Mouse (Mus musculus): ENCODE measurements at regions not wholly inside any gene's neighbourhood (a gene's known extent, or its start where the extent isn't known, plus 50 kb on each side); places are given as distances from the start of the nearest gene placed in this dataset.

GRCm38 (mm10) chr8:87417466-87417865 is 54.9 kb downstream of the Cbln1 start:
- CTCF ChIA-PET = no interaction called here

DNA sequence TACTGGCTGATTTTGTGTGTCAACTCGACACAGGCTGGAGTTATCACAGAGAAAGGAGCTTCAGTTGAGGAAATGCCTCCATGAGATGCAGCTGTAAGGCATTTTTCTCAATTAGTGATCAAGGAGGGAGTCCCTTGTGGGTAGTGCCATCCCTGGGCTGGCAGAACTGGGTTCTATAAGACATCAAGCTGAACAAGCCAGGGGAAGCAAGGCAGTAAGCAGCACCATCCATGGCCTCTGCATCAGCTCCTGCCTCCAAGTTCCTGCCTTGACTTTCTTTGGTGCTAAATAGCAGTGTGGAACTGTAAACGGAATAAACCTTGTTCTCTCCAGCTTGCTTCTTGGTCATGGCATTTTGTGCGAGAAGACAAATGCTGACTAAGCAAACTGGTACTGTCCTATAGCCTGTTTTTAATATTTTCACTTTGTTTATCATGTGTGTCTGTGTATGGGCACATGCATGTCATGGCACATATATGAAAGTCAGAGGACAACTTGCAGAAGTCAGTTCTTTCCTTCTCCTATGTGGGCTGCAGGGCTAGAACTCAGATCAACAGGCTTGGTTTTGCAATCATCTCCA is 57.3 kb downstream of the Cbln1 start:
- CTCF ChIA-PET = no interaction called here

- CTCF ChIA-PET = no interaction called here
Measured at GRCm38 (mm10) chr8:87389016-87389415, 83.4 kb downstream of the Cbln1 start.

- CTCF ChIA-PET = no interaction called here
Measured at GRCm38 (mm10) chr8:87383527-87384206, 88.7 kb downstream of the Cbln1 start.

- CTCF ChIA-PET = no interaction called here
Measured at GRCm38 (mm10) chr8:87382311-87382710, 90.1 kb downstream of the Cbln1 start.

- CTCF ChIA-PET = no interaction called here
Measured at GRCm38 (mm10) chr8:87380791-87381190, 91.6 kb downstream of the Cbln1 start.

DNA sequence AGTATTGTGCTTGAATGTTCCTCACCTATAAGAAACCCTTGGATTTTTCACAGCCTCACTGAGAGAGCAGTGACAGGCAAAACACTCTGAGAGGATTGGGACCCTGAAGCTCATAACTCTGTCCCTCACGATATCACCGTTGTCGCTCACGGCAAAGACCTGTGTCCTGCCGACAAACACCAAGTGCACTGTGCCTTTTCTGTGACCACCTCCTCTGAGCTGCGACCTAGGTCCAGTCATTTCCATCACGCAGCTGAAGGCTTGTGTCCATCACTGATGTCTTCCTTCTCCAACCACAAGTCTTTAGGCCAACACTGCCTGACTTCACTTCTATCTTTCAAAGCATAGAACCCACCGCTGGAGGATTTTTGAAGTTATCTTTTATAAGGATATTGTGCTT is 93.1 kb downstream of the Cbln1 start:
- CTCF ChIA-PET = no interaction called here

DNA sequence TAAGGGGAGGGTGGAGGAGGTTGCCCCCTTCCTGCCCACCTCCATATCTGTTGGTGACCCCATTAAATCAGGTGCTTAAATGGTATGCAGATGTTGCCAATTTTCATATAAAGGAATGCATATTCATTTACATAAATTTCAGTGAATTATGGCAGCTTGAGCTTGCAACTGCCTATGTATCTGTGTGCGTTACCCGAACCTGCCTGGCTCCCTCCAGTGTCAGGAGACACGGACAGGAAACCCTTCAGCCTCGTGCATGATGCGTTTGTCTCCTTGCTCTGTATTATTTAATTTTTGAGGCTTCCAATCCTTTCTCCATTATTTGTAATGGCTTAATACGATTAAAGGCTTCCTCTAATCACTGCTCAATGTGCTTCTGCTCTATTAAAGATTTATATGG is 98.4 kb downstream of the Cbln1 start:
- CTCF ChIA-PET = no interaction called here

- CTCF ChIA-PET = no interaction called here
Measured at GRCm38 (mm10) chr8:87373535-87373934, 98.9 kb downstream of the Cbln1 start.

- CTCF ChIA-PET = no interaction called here
Measured at GRCm38 (mm10) chr8:87372061-87372460, 100.3 kb downstream of the Cbln1 start.

DNA sequence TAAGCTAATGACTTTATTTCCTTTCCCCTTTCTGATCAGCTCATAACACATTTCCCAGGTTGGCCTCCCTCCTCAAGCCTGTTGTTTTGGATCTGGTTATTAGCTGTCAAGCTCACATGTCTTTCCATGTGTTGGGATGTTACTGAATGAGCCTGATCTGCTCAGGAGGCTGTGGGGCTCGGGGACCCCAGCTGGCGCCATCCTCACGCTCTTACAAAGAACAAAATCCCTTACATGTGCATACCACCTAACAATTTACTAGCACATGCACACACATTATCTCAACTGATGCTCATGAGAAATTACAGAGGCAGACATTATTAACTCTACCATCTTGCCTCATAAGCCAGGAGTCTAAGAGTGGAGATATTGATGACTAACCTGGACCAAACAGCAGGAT is 102.2 kb downstream of the Cbln1 start:
- CTCF ChIA-PET = no interaction called here

DNA sequence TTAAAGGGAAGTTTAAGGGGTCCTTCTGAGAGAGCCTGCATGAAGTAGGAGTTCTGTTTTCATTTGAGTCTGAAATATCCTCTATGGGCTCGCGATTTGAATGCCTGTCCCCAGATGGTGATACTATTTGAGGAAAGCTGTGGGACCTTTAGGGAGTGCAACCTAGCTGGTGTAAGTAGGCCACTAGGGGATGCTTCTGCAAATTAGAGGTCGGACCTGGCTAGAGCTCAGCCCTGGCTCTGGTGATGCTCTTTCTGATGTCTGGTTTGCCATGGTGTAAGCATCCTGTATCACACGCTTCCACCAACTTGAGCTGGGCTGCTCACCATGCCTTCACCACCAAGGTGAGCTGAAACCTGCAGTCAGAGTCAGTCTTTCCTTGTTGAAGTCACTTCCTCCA is 121.9 kb downstream of the Cbln1 start:
- CTCF ChIA-PET = no interaction called here

DNA sequence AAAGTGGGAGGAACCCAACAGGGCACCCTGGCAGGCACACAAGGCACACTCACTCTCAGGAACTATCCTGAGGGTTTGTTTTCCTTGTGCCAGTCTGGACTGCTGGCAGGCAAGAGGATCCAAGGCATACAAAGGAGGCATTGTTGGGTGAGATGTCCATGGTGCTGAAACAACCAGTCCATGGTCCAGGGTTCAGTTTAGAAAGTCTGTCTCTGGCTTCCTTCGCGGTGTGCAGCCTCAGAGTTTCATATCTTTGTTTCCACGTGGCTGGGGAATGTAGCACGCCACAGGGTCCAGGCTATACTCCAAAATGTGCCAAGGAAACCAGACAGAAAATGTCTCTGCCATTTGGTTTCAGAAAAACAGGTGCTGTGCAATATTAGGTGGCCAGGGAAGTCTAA is 122.6 kb downstream of the Cbln1 start:
- CTCF ChIA-PET = no interaction called here

DNA sequence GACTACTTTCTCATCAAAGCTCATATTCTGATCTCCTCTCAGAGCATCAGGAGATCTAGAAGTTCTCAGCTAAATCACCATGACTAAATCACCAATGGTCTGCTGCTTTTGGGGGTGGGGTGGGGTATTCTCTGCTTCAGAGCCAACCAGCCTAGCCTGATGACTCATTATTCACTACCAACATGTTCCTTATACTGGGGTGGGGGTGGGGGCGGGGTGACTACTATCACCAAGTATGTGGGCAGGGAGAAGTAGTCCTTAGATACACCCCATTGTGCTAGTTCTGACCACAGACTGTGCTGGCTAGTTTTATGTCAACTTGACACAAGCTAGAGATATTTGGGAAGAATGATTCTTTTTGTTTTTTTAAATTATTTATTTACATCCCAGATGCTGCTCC is 143.0 kb downstream of the Cbln1 start:
- CTCF ChIA-PET = no interaction called here

- CTCF ChIA-PET = interaction anchor here (0.7 kb wide), 1 partner anchor 1238 kb away, joined by 3 read pairs; no protein-coding TSS in a partner anchor
Measured at GRCm38 (mm10) chr8:87314570-87314969, 157.8 kb downstream of the Cbln1 start.

GRCm38 (mm10) chr8:87311282-87311681 is 161.1 kb downstream of the Cbln1 start:
- CTCF ChIA-PET = no interaction called here

- CTCF ChIA-PET = no interaction called here
Measured at GRCm38 (mm10) chr8:87308311-87308710, 164.1 kb downstream of the Cbln1 start.

DNA sequence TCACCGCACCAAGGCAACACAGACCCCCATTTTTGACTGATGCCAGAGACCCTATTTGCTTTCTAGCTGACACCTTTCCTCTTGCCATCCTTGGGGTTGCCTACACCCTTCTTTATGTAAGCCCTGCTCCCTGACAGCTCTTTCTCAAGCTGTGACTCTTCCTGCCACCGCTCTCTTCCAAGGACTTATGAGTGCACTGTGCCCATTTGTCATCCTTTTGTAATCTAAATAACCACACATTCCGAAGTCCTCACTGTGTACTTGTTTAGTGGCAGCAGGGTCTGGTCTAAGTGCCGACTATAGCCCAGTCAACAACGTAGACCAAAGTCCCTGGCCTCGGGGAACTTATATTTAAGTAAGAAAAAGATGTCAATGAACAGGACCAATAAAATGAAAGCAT is 167.4 kb downstream of the Cbln1 start:
- CTCF ChIA-PET = no interaction called here

DNA sequence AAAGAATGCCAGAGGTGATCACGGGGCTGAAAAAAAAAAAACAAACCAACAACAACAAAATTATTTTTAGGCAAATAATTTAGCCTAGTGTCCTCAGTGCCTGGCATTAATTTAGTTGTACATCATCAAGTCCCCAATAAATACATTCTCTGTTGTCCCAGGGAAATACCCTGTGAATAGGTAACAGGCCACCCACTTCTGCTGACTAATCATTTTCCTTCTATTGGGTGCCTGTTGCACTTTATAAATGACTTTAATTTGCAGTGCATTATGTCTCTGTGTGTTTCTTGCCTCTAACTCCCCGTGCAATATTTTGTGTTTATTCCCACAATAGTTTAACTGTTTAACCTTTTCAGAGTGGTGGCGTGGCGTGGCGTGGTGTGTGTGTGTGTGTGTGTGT is 168.9 kb downstream of the Cbln1 start:
- CTCF ChIA-PET = no interaction called here

DNA sequence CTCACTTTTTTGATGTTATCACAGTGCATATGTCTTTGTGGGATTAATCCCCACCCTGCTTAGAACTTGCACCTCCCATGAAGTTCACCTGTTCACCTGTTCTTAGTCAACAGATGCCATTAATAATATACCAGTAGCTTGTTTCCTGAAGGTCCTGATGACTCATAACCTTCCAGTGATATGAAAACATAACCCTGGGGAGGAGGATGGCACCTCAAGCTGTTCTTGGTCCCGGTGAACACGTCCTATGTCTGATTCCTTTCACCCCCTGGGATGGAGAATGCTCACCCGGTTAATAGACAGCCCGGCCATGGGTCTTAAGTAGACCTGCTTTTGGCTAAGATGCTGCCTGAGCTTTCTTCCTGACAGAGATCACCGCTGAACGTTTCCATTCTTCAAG is 174.6 kb downstream of the Cbln1 start:
- CTCF ChIA-PET = no interaction called here

DNA sequence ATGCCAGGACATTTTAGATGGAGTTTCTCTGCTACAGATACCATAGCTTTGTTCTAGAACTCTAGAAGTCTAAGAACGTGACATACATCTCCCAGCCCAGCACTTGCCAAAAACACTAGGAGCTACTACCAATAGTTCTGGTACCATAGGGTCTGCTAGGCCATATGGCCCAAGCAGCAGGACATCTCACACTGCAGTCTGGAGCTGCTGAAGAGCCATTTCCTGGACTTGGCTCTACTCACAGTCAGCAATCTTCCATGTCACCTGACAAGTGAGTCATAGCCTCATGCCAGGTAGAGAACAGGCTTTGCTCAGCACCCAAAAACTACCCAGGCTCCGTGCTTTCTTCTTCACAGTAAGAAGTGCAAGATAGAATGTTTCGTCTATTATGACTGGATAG is 175.1 kb downstream of the Cbln1 start:
- CTCF ChIA-PET = no interaction called here

DNA sequence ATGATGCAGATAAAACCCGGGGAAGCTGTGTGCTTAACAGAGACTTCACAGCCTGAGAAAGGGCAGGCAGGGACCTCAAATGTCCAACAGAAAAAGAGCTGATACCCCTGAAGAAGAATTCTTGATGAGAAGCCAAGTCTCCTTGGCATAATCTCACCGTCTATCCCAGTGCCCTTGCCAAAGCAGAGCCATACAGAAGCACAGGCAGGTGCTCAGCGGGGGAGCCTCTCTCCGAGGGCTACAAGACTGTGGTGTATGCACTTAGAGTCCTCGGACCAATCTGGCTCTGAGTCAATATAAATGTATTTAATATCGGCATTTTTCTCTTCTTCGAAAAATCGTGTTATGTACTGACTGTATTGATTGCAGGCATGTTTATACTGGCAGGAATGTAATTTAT is 186.3 kb downstream of the Cbln1 start:
- CTCF ChIA-PET = no interaction called here

DNA sequence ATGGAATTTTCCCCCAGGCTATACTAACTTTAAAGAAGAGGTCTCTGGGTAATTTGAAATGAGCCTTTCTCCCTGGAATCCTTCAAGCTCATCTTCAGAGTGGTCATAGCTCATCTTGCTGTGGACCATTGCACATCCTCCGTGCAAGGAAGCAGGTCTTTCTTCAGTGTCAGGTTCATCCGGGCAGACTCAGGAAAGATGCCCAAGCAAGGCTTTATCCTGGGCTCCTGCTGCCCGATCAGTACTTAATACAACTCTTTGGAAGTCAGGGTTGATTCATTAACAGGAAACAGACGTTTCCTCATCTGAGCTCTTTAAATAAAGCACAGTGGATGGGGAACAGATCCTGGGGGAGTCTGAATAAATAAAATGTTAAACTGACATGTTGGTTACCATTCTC is 188.1 kb downstream of the Cbln1 start:
- CTCF ChIA-PET = no interaction called here

DNA sequence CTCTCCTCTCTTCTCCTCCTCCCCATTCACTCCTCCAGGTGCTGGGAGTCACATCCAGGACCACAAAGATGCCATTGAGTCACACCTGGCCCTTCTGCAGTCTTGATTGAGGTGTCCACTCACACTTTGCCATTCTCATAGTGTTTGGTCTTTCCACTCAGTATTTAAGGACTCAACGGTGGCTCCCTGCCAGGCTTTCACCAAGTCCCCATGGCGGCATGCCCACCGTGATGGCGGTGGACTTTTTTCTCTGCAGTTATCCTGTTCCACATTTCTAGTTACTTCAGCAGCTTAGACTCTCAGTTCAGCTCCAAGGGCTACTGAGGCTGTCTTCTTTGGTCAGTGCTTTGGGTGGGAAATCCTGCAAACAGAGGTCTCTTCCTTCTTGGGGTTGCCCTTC is 189.9 kb downstream of the Cbln1 start:
- CTCF ChIA-PET = no interaction called here
